Mouse (Mus musculus): ENCODE results near the gene Rsph3b.
"Not testable (repeated sequence)": the region's sequence is repeated elsewhere in the genome, so short reads cannot be mapped to it uniquely, and the experiment has no call there.

GRCm38 (mm10) chr17:6900361-6900760, 48.1 kb downstream of the Rsph3b start:
- not testable (repeated sequence) for TF ChIP-seq EP300, CTCF (IDR thresholded peaks at IDR 0.05; ENCODE audit: low read depth)
